Mouse (Mus musculus): Measurements from ENCODE around the gene Il15. TPM values are rescaled to one million over a fixed set of nuclear protein-coding genes. Genes with fewer than 3 reads are reported as not detected.
A peak's percentile ranks its signal among the peaks of the same experiment; 100 is the strongest.

The Il15 gene
- 0.58 and 1.7 TPM in 2 replicates for polyA plus RNA-seq (2011; ENCODE audit: insufficient read depth, insufficient read length, low read depth, missing spikeins)

- H3K27ac ChIP-seq (ENCODE audit: insufficient read depth, low read length) = peak within 1 kb of the TSS; percentile 43
- no peaks in the 10 kb centered on the region for H3K4me1 ChIP-seq (ENCODE audit: control insufficient read depth, insufficient read depth, low read length)
- peak within 1 kb of the TSS; percentile 61 for H3K4me3 ChIP-seq (ENCODE audit: low read depth, low read length)
- peak within 1 kb of the TSS; percentile 8; the same call in 1 of the 2 replicates for H3K9ac ChIP-seq (ENCODE audit: low read depth, poor library complexity, severe bottlenecking)
- no peaks in the 10 kb centered on the region for H3K36me3 ChIP-seq (ENCODE audit: control insufficient read depth, insufficient read depth, low read length, poor library complexity, severe bottlenecking)
- no peaks in the 10 kb centered on the region for H3K9me3 ChIP-seq (replicated peaks; ENCODE audit: control insufficient read depth, insufficient read depth, low read length, poor library complexity, severe bottlenecking)
- TF ChIP-seq EP300 (IDR thresholded peaks at IDR 0.05; ENCODE audit: insufficient read depth, low read depth, low read length) (no peak), CTCF (IDR thresholded peaks at IDR 0.05; ENCODE audit: low read depth, low read length) (no peak), POLR2A (IDR thresholded peaks at IDR 0.05; ENCODE audit: insufficient read depth, low read length) (no peak)
- no peaks in the 10 kb centered on the region; the same call in 1 of the 2 replicates for H3K27me3 ChIP-seq (ENCODE audit: control insufficient read depth, insufficient read depth, low read length, poor library complexity, severe bottlenecking)
Observed at GRCm38 (mm10) chr8:82402686-82403330, at the start of gene Il15. Il15 (minus strand) TSS chr8:82403222.

GRCm38 (mm10) chr8:82444897-82445296 lies 41.9 kb upstream of the Il15 start:
- H3K9me3 ChIP-seq (replicated peaks; ENCODE audit: control insufficient read depth, insufficient read depth, low read length, poor library complexity, severe bottlenecking) = no peaks in the 10 kb centered on the region
- no peaks in the 10 kb centered on the region for H3K4me1 ChIP-seq (ENCODE audit: control insufficient read depth, insufficient read depth, low read length)
- no peak overlapping the region for H3K9ac ChIP-seq (ENCODE audit: low read depth, poor library complexity, severe bottlenecking)
- no peak overlapping the region for H3K27ac ChIP-seq (ENCODE audit: insufficient read depth, low read length)
- TF ChIP-seq EP300 (IDR thresholded peaks at IDR 0.05; ENCODE audit: insufficient read depth, low read depth, low read length) = no peak
- TF ChIP-seq CTCF (IDR thresholded peaks at IDR 0.05; ENCODE audit: low read depth, low read length) = no peak
- TF ChIP-seq POLR2A (IDR thresholded peaks at IDR 0.05; ENCODE audit: insufficient read depth, low read length) = no peak
- H3K4me3 ChIP-seq (ENCODE audit: low read depth, low read length) = no peak overlapping the region
- H3K27me3 ChIP-seq (ENCODE audit: control insufficient read depth, insufficient read depth, low read length, poor library complexity, severe bottlenecking) = no peaks in the 10 kb centered on the region
- no peaks in the 10 kb centered on the region for H3K36me3 ChIP-seq (ENCODE audit: control insufficient read depth, insufficient read depth, low read length, poor library complexity, severe bottlenecking)

- Histone ChIP-seq H3K27ac (ENCODE audit: insufficient read depth, low read length) (no peak overlapping the region), H3K36me3 (ENCODE audit: control insufficient read depth, insufficient read depth, low read length, poor library complexity, severe bottlenecking) (no peaks in the 10 kb centered on the region), H3K4me1 (ENCODE audit: control insufficient read depth, insufficient read depth, low read length) (no peaks in the 10 kb centered on the region), H3K9me3 (replicated peaks; ENCODE audit: control insufficient read depth, insufficient read depth, low read length, poor library complexity, severe bottlenecking) (no peaks in the 10 kb centered on the region), H3K4me3 (ENCODE audit: low read depth, low read length) (no peak overlapping the region), H3K9ac (ENCODE audit: low read depth, poor library complexity, severe bottlenecking) (no peak overlapping the region), H3K27me3 (ENCODE audit: control insufficient read depth, insufficient read depth, low read length, poor library complexity, severe bottlenecking) (no peaks in the 10 kb centered on the region)
- TF ChIP-seq POLR2A (IDR thresholded peaks at IDR 0.05; ENCODE audit: insufficient read depth, low read length) (no peak), CTCF (IDR thresholded peaks at IDR 0.05; ENCODE audit: low read depth, low read length) (no peak), EP300 (IDR thresholded peaks at IDR 0.05; ENCODE audit: insufficient read depth, low read depth, low read length) (no peak)
Observed at GRCm38 (mm10) chr8:82416587-82417340, 13.7 kb upstream of the Il15 start.

- TF ChIP-seq POLR2A (IDR thresholded peaks at IDR 0.05; ENCODE audit: insufficient read depth, low read length) (no peak), CTCF (IDR thresholded peaks at IDR 0.05; ENCODE audit: low read depth, low read length) (no peak), EP300 (IDR thresholded peaks at IDR 0.05; ENCODE audit: insufficient read depth, low read depth, low read length) (no peak)
- no peak overlapping the region for H3K27ac ChIP-seq (ENCODE audit: insufficient read depth, low read length)
Observed at GRCm38 (mm10) chr8:82415485-82415884, 12.5 kb upstream of the Il15 start.

GRCm38 (mm10) chr8:82410135-82410534 lies 7.1 kb upstream of the Il15 start:
- TF ChIP-seq EP300 (IDR thresholded peaks at IDR 0.05; ENCODE audit: insufficient read depth, low read depth, low read length) = no peak
- no peak for TF ChIP-seq POLR2A (IDR thresholded peaks at IDR 0.05; ENCODE audit: insufficient read depth, low read length)
- no peak for TF ChIP-seq CTCF (IDR thresholded peaks at IDR 0.05; ENCODE audit: low read depth, low read length)
- Histone ChIP-seq H3K4me1 (ENCODE audit: control insufficient read depth, insufficient read depth, low read length) (no peaks in the 10 kb centered on the region), H3K9ac (ENCODE audit: low read depth, poor library complexity, severe bottlenecking) (no peak overlapping the region), H3K9me3 (replicated peaks; ENCODE audit: control insufficient read depth, insufficient read depth, low read length, poor library complexity, severe bottlenecking) (no peaks in the 10 kb centered on the region), H3K36me3 (ENCODE audit: control insufficient read depth, insufficient read depth, low read length, poor library complexity, severe bottlenecking) (no peaks in the 10 kb centered on the region), H3K27ac (ENCODE audit: insufficient read depth, low read length) (no peak overlapping the region), H3K27me3 (ENCODE audit: control insufficient read depth, insufficient read depth, low read length, poor library complexity, severe bottlenecking) (no peaks in the 10 kb centered on the region; the same call in 1 of the 2 replicates), H3K4me3 (ENCODE audit: low read depth, low read length) (no peak overlapping the region)

More at GRCm38 (mm10) chr8:82415485-82415884, 12.5 kb upstream of the Il15 start:
- Histone ChIP-seq H3K4me1 (ENCODE audit: control insufficient read depth, insufficient read depth, low read length) (no peaks in the 10 kb centered on the region), H3K4me3 (ENCODE audit: low read depth, low read length) (no peak overlapping the region), H3K9ac (ENCODE audit: low read depth, poor library complexity, severe bottlenecking) (no peak overlapping the region), H3K9me3 (replicated peaks; ENCODE audit: control insufficient read depth, insufficient read depth, low read length, poor library complexity, severe bottlenecking) (no peaks in the 10 kb centered on the region), H3K27me3 (ENCODE audit: control insufficient read depth, insufficient read depth, low read length, poor library complexity, severe bottlenecking) (no peaks in the 10 kb centered on the region), H3K36me3 (ENCODE audit: control insufficient read depth, insufficient read depth, low read length, poor library complexity, severe bottlenecking) (no peaks in the 10 kb centered on the region)

- Histone ChIP-seq H3K9ac (ENCODE audit: low read depth, poor library complexity, severe bottlenecking) (no peak overlapping the region), H3K27me3 (ENCODE audit: control insufficient read depth, insufficient read depth, low read length, poor library complexity, severe bottlenecking) (no peaks in the 10 kb centered on the region; the same call in 1 of the 2 replicates), H3K4me1 (ENCODE audit: control insufficient read depth, insufficient read depth, low read length) (no peaks in the 10 kb centered on the region), H3K4me3 (ENCODE audit: low read depth, low read length) (no peak overlapping the region), H3K9me3 (replicated peaks; ENCODE audit: control insufficient read depth, insufficient read depth, low read length, poor library complexity, severe bottlenecking) (no peaks in the 10 kb centered on the region), H3K36me3 (ENCODE audit: control insufficient read depth, insufficient read depth, low read length, poor library complexity, severe bottlenecking) (no peaks in the 10 kb centered on the region), H3K27ac (ENCODE audit: insufficient read depth, low read length) (no peak overlapping the region)
- TF ChIP-seq POLR2A (IDR thresholded peaks at IDR 0.05; ENCODE audit: insufficient read depth, low read length) (no peak), CTCF (IDR thresholded peaks at IDR 0.05; ENCODE audit: low read depth, low read length) (no peak), EP300 (IDR thresholded peaks at IDR 0.05; ENCODE audit: insufficient read depth, low read depth, low read length) (no peak)
Observed at GRCm38 (mm10) chr8:82407060-82407459, 4.0 kb upstream of the Il15 start.
